Mouse (Mus musculus): Measurements from ENCODE around the gene Prmt2.
A peak's percentile ranks its signal among the peaks of the same experiment; 100 is the strongest.

Prmt2 gene

GRCm38 (mm10) chr10:76237341-76238225, at the start of gene Prmt2:
Gene Prmt2 (minus strand): TSS chr10:76237865.
- DNase-seq (ENCODE audit: low read depth, low spot score), result peak; percentile 93

DNA sequence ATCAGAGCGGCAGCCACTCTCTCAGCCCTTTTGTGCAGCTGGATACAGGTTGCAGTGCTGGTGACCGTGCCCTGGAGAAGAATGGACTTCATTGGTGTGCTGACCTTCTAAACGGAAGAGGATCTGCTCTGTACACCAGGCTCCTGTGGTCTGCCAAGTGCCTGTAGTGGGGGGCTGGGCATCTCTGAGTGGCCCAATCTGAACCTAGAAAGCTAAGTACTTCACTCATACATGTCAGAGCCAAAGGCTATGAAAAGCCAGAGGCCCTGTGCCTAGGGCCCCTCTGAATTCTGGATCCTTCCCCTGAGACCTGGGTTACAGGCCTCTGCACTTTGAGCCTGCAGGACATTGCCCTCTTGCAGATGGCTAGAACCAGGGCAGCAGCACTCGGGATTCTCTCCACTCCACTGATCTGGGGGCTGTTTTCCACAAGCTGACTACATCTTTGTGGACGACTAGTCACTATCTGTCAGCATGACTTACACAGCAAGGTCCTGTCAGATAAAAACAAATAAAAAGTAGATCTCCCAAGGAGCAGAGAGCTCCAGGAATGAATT, 41.0 kb upstream of the Prmt2 start:
- DNase-seq (ENCODE audit: low read depth, low spot score), result no peak

DNA sequence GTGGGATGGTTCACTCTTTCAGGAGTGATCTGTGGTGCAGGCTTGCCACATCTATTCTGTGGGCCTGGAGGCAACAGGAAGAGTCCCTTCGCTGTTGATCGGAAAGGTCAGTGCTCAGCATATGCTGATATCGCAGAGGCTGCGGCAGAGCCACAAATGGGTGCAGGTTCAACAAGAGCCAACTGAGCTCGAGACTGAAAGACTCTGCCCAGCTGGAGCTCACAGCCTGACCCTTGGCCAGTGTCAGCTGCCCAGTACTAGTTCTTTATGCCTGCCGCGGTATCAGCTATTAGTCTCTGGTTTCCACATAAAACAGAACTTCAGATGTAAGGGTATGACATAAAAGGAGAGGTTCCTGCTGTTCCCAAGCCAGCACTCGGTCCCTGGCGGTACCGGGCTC, 37.6 kb upstream of the Prmt2 start:
- DNase-seq (ENCODE audit: low read depth, low spot score), result no peak

DNA sequence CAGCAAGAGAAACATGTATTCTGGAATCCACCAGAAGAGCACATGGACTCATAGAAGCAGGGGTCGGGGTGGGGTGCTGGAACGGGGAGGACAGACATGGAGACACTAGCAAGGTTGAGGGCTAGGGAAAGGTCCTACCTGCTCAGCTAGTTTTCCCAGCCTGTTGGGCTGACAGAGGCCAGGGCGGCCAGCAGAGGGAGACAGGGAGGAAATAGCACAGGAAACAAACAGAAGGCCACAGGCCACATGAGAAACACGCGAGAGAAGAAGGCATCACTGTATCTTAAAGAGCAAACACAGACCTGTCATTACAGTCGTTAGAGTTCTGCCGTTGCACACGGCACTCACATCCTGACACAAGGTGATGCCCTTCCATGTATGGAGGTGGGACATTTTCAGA, 33.6 kb upstream of the Prmt2 start:
- DNase-seq (ENCODE audit: low read depth, low spot score), result peak; percentile 10

GRCm38 (mm10) chr10:76262431-76262830, 24.8 kb upstream of the Prmt2 start:
- no peak for DNase-seq (ENCODE audit: low read depth, low spot score)

DNA sequence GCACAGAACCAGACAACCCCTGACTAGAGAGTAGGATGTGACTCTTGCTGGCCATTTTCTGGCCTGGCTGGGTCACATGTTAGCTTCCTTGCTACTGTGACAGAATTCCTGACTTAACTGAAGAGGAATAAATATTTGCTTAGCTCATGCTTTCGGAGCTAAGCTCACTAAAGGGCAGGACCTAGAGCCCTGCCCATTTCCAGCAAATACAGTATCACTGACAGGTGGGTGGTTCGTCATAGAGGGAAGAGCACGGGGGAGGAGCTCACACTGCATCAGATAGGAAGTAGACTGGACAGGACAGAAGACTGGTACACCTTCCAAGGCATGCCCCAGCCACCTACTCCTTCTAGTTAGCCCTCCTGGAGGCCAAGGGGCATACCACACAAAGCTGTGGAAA, 23.8 kb upstream of the Prmt2 start:
- DNase-seq (ENCODE audit: low read depth, low spot score), result no peak

- DNase-seq (ENCODE audit: low read depth, low spot score), result no peak
Measured at GRCm38 (mm10) chr10:76260358-76261059, 22.8 kb upstream of the Prmt2 start.

DNA sequence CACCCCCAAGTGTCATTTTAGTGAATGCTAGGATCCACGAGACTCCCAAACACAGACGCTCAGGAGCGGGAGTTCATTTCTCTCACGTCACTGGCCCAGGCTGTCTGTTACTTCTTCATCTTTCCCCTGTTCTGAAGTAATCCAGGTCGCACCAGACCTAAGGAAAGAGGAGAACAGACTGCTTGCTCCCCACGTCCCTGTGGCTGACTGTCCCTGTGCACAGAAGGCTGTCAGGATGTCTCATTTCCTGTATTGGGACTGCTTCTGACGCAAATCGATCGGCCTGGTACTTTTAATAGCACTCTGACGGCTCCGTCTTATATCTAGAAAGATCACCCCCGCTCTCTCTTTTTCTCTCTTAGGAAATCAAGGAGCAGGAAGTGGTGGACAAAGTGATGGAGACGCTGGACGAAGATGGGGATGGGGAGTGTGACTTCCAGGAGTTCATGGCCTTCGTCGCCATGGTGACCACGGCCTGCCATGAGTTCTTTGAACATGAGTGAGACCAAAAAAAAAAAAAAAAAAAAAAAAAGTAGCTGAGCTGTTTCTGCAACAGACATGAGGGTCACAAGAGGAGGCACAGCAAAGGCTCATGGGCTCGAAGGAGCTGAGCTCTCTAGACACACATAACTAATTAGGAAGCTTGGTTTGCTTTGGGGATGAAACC, 22.0 kb upstream of the Prmt2 start:
- peak; percentile 11 for DNase-seq (ENCODE audit: low read depth, low spot score)

DNA sequence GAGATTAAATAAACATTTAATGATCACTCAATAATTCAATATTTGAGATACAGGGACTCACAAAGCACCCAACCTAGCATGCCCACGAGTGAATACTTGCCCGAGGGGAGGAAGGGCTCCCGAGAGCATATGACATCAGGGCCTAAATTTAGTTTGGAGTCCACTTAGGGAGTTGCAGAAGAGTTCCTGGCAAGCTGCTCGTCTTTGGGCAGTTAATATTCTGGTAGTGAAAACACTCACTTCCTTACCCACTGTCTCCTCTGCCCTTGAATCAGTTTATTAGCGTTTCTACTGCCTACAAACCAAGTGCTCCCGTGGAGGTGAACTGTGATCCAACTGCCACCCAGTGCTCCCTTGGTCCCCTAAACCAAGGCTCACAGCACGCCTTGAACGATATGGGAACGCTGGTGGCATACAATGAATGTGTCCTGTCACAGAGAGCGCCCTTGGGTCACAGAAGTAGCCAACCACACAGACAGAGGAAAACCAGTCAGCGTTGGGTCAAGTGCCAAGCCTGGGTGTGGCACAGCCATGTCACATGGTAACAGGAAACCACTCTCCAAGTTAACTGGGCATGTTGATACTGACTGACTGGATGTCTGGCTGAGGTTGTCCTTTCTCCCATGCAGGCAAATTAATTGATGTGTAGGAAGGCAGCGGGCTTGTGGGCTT, 20.2 kb upstream of the Prmt2 start:
- DNase-seq (ENCODE audit: low read depth, low spot score), result no peak

- no peak for DNase-seq (ENCODE audit: low read depth, low spot score)
Measured at GRCm38 (mm10) chr10:76257231-76257630, 19.6 kb upstream of the Prmt2 start.

DNA sequence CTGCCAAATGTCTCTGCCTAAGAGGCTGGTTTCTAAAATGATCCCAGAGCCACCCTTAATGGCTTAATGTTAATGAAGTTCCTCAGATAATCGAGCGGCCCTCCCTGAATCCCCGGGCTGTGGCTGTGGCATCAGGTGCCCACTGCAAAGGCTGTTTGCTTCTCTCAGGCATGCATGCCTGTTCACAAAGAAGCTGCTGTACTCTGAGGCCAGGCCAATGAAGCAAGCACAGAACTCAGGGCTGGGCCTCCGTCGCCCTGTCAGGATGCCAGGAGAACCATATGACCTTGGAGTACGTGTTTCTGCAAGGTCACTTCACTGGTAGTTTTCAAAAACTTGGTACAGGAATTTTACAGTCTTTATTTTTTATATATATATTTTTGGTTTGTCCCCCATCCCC, 18.0 kb upstream of the Prmt2 start:
- DNase-seq (ENCODE audit: low read depth, low spot score), result no peak

GRCm38 (mm10) chr10:76253536-76253935, 15.9 kb upstream of the Prmt2 start, which contains the start of gene S100b:
Gene S100b (plus strand): TSS chr10:76253853.
- no peak for DNase-seq (ENCODE audit: low read depth, low spot score)

DNA sequence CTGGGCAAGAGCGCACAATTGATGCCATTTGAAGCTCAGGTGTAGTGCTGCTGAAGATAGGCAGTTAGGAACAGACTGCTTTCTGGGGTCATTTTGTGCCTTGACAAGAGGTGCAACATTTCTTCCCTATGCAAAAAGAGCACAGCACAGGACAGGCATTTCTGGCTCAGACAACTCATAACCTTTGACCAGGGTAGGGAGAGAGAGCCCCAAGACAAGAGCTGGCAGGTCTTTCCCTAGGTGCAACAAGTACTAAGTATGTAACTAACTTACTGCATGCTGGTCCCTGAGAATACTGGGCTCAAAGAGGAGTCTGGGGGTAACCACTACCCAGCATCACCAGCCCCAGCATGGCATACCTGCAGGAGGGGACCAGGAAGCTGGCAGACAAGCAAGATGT, 15.4 kb upstream of the Prmt2 start:
- DNase-seq (ENCODE audit: low read depth, low spot score), result no peak

DNA sequence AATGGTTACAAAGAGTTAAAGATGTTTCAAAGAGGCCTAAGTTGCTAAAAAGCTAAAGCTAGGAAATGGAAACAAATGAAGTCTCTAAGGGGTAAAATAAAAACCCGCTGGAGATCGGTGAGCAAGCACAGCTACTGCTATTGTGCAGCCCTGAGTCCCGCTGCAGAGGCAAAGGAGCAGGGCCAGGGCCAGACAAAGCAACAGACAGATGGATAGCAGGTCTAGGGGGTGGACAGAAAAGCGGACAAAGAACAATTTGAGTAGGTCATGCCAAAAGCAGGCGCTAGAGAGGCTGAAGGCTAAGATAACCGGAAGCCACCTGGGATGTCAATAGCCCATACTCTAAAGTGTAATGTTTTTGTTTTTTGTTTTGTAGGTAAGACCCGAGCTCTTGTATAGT, 13.2 kb upstream of the Prmt2 start:
- no peak for DNase-seq (ENCODE audit: low read depth, low spot score)

DNA sequence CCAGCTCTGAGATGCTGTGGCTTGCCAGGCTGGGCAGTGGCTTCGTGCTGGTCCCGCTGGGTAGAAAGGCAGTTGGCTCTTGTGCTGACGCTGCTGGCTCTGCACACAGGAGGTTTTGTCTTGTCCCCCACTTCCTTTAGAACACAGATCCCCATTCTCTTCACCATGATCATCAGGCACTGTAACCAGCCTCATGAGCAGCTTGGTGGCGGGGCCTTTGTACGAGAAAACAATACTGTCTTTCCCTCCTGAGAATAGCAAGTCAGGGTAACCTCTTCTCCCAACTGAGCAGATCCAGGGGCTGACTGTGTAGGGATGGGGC, 10.9 kb upstream of the Prmt2 start:
- DNase-seq (ENCODE audit: low read depth, low spot score), result no peak

DNA sequence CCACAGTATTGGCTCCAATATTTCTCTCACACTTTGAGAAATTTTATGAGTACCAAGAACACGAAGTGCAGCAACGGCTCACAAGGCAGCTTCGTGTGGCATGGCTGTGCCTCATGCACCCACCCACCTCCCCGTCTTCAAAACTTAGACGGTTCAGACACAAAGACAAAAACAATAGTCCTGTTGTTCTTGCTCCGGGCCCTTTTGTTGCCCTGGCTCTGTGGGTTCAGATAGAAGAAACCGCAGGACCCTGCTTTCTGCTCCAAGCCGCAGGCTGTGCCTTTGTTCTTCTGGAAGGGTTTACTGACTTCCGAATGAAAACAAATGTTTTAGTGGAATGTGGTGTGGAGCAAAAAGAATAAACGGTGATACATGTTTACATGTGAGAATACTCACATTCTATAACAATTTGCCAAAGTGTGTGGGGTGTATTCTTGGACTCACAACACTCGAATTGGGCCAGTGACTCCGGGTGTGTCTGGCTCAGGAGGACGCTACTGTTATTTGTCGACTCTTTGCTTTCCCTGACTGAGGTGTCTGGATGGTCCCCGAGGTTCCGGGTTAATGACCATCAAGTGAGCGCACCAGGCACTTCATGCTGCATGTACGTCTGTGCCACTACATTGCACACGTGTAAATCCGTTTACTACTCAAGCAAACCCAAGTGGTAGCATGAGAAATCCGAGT, 10.4 kb upstream of the Prmt2 start:
- DNase-seq (ENCODE audit: low read depth, low spot score), result no peak

- no peak for DNase-seq (ENCODE audit: low read depth, low spot score)
Measured at GRCm38 (mm10) chr10:76246601-76247000, 8.9 kb upstream of the Prmt2 start.

DNA sequence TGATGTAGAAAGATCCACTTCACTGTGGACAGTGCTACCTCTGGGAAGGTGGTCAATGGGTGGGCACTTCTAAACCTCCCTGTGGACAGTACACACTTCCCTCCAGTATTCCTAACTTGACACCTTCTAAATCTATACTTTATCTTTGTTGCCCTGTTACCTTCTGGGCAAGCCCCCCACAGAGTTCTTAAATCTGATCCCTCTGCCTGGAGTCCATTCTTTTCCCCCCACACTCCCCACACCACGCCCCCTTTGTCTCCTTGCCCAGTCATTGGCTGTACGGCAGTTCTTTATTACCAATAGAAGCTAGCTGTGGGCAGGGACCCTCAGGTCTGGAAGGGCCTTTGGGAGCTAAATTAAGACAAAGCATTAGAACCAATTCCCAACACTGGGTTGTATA, 7.4 kb upstream of the Prmt2 start:
- DNase-seq (ENCODE audit: low read depth, low spot score), result no peak

DNA sequence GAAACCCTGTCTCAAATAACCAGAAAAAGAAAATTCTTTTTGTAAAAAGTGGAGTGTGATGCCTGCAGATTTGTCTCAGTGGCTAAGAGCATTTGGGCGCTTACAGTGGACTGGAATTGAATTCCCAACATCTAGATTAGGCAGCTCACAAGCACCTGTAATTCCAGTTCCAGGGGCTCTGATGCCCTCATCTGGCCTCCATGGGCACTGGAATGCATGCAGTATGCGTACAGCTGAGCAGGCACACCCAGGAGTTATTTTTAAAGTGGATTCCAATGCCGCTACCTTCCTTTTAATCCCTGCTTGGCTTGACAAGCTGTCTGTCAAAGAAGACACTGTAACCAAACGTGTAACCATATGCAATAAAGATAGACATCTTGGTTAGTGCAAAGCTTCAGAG, 1.7 kb upstream of the Prmt2 start:
- no peak for DNase-seq (ENCODE audit: low read depth, low spot score)

GRCm38 (mm10) chr10:76229627-76230026, 8.0 kb downstream of the Prmt2 start:
- DNase-seq (ENCODE audit: low read depth, low spot score), result no peak

- DNase-seq (ENCODE audit: low read depth, low spot score), result no peak
Measured at GRCm38 (mm10) chr10:76225944-76226343, 11.7 kb downstream of the Prmt2 start.
